Mouse (Mus musculus): Measurements from ENCODE around the gene Vmn2r85.

DNA sequence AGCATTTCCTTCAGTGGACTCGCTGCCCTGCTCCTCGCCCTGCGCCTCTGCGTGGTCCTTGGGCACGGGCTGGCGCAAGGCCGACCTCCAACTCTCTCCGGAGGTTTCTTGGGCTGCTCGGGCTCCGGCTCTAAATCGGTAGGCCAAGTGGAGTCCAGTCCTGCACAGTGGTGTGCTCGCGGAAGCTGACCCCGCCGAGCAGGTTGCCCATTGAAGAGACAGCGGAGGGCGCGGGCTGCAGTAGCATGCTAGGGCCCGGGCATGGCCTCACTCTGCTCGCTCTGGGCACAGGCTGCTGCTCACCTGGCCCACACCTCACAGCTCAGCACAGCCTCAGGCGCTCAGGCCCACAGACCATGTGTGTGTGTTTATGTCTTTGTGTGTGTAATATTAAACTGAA is 15.3 kb upstream of the Vmn2r85 start:
- no peak for TF ChIP-seq CTCF (IDR thresholded peaks at IDR 0.05; ENCODE audit: low read depth)
- no peak for TF ChIP-seq EP300 (optimal IDR thresholded peaks at IDR 0.05)
